Mouse (Mus musculus): Measurements from ENCODE around the gene Slc7a11. TPM values are rescaled to one million over a fixed set of nuclear protein-coding genes. Genes with fewer than 3 reads are reported as not detected.
A peak's percentile ranks its signal among the peaks of the same experiment; 100 is the strongest.

Slc7a11 gene
- polyA plus RNA-seq, 1 experiment: 3.4 TPM

GRCm38 (mm10) chr3:49886220-49886945 is 557.0 kb downstream of the Slc7a11 start:
- DNase-seq (ENCODE audit: low read depth): peak; percentile 93
- no peak for TF ChIP-seq POLR2A (IDR thresholded peaks at IDR 0.05; ENCODE audit: borderline replicate concordance, extremely low read depth, insufficient read depth, insufficient read length, poor library complexity, severe bottlenecking)
- TF ChIP-seq CTCF (IDR thresholded peaks at IDR 0.05; ENCODE audit: borderline replicate concordance, extremely low read depth, insufficient read depth, insufficient read length): no peak

GRCm38 (mm10) chr3:49880496-49880895 is 562.9 kb downstream of the Slc7a11 start:
- DNase-seq (ENCODE audit: low read depth): peak; percentile 47
- TF ChIP-seq CTCF (IDR thresholded peaks at IDR 0.05; ENCODE audit: borderline replicate concordance, extremely low read depth, insufficient read depth, insufficient read length) (no peak), POLR2A (IDR thresholded peaks at IDR 0.05; ENCODE audit: borderline replicate concordance, extremely low read depth, insufficient read depth, insufficient read length, poor library complexity, severe bottlenecking) (no peak)

- DNase-seq (ENCODE audit: low read depth): no peak
- TF ChIP-seq POLR2A (IDR thresholded peaks at IDR 0.05; ENCODE audit: borderline replicate concordance, extremely low read depth, insufficient read depth, insufficient read length, poor library complexity, severe bottlenecking) (no peak), CTCF (IDR thresholded peaks at IDR 0.05; ENCODE audit: borderline replicate concordance, extremely low read depth, insufficient read depth, insufficient read length) (no peak)
These were observed 572.6 kb downstream of the Slc7a11 start for GRCm38 (mm10) chr3:49870786-49871185.

- DNase-seq (ENCODE audit: low read depth): peak; percentile 74
- no peak for TF ChIP-seq CTCF (IDR thresholded peaks at IDR 0.05; ENCODE audit: borderline replicate concordance, extremely low read depth, insufficient read depth, insufficient read length)
- no peak for TF ChIP-seq POLR2A (IDR thresholded peaks at IDR 0.05; ENCODE audit: borderline replicate concordance, extremely low read depth, insufficient read depth, insufficient read length, poor library complexity, severe bottlenecking)
These were observed 575.3 kb downstream of the Slc7a11 start for GRCm38 (mm10) chr3:49867951-49868584.

GRCm38 (mm10) chr3:49867147-49867950 is 576.1 kb downstream of the Slc7a11 start:
- TF ChIP-seq POLR2A (IDR thresholded peaks at IDR 0.05; ENCODE audit: borderline replicate concordance, extremely low read depth, insufficient read depth, insufficient read length, poor library complexity, severe bottlenecking) (no peak), CTCF (IDR thresholded peaks at IDR 0.05; ENCODE audit: borderline replicate concordance, extremely low read depth, insufficient read depth, insufficient read length) (no peak)
- DNase-seq (ENCODE audit: low read depth): peak; percentile 30

- TF ChIP-seq POLR2A (IDR thresholded peaks at IDR 0.05; ENCODE audit: borderline replicate concordance, extremely low read depth, insufficient read depth, insufficient read length, poor library complexity, severe bottlenecking) (no peak), CTCF (IDR thresholded peaks at IDR 0.05; ENCODE audit: borderline replicate concordance, extremely low read depth, insufficient read depth, insufficient read length) (no peak)
- DNase-seq (ENCODE audit: low read depth): peak; percentile 87
These were observed 577.3 kb downstream of the Slc7a11 start for GRCm38 (mm10) chr3:49866061-49866515.

GRCm38 (mm10) chr3:49856797-49857196 is 586.6 kb downstream of the Slc7a11 start:
- TF ChIP-seq CTCF (IDR thresholded peaks at IDR 0.05; ENCODE audit: borderline replicate concordance, extremely low read depth, insufficient read depth, insufficient read length) (no peak), POLR2A (IDR thresholded peaks at IDR 0.05; ENCODE audit: borderline replicate concordance, extremely low read depth, insufficient read depth, insufficient read length, poor library complexity, severe bottlenecking) (no peak)
- DNase-seq (ENCODE audit: low read depth): no peak

- TF ChIP-seq CTCF (IDR thresholded peaks at IDR 0.05; ENCODE audit: borderline replicate concordance, extremely low read depth, insufficient read depth, insufficient read length) (no peak), POLR2A (IDR thresholded peaks at IDR 0.05; ENCODE audit: borderline replicate concordance, extremely low read depth, insufficient read depth, insufficient read length, poor library complexity, severe bottlenecking) (no peak)
- DNase-seq (ENCODE audit: low read depth): no peak
These were observed 589.1 kb downstream of the Slc7a11 start for GRCm38 (mm10) chr3:49854277-49854676.

- peak; percentile 30 for DNase-seq (ENCODE audit: low read depth)
- TF ChIP-seq CTCF (IDR thresholded peaks at IDR 0.05; ENCODE audit: borderline replicate concordance, extremely low read depth, insufficient read depth, insufficient read length): no peak
- TF ChIP-seq POLR2A (IDR thresholded peaks at IDR 0.05; ENCODE audit: borderline replicate concordance, extremely low read depth, insufficient read depth, insufficient read length, poor library complexity, severe bottlenecking): no peak
These were observed 600.4 kb downstream of the Slc7a11 start for GRCm38 (mm10) chr3:49842971-49843370.

Measured in brain, embryonic 14.5 days (tissue).